Mouse (Mus musculus) liver, embryonic 16.5 days (tissue): ENCODE measurements at regions not wholly inside any gene's neighbourhood (a gene's known extent, or its start where the extent isn't known, plus 50 kb on each side); places are given as distances from the start of the nearest gene placed in this dataset.

Experiments used
- ATAC-seq: fragments of 200-750 bp; cut with Nextera tagmentation; 2 replicates; pipeline ENCODE4 v1.8.0; 2017; ENCODE audit warnings: low read depth, mild to moderate bottlenecking, moderate number of reproducible peaks, moderate library complexity
- H3K27ac ChIP-seq: fragments of 300-500 bp; sonication (generic); 2 replicates; pipeline ENCODE4 v1.5.1; 2014; ENCODE audit warnings: mild to moderate bottlenecking, low read length
- H3K27me3 ChIP-seq: fragments of 300-500 bp; sonication (generic); 2 replicates; pipeline ENCODE4 v1.6.1; 2014; ENCODE audit warnings: low read depth, low read length, mixed read lengths; ENCODE audit not compliant: control insufficient read depth, insufficient read depth
- H3K36me3 ChIP-seq: fragments of 300-500 bp; sonication (generic); 2 replicates; pipeline ENCODE4 v1.6.1; 2014; ENCODE audit warnings: mild to moderate bottlenecking; ENCODE audit not compliant: control insufficient read depth, insufficient read depth
- H3K4me1 ChIP-seq: fragments of 300-500 bp; sonication (generic); 2 replicates; pipeline ENCODE4 v1.6.1; 2014; ENCODE audit warnings: low read depth, low read length, mixed read lengths; ENCODE audit not compliant: control insufficient read depth
- H3K4me2 ChIP-seq: fragments of 300-500 bp; sonication (generic); 2 replicates; pipeline ENCODE4 v1.6.1; 2014; ENCODE audit warnings: low read depth, low read length, mixed read lengths
- H3K4me3 ChIP-seq: fragments of 300-500 bp; sonication (generic); 2 replicates; pipeline ENCODE4 v1.5.1; 2014; ENCODE audit warnings: low read depth, mild to moderate bottlenecking, low read length
- H3K9ac ChIP-seq: fragments of 300-500 bp; sonication (generic); 2 replicates; pipeline ENCODE4 v1.6.1; 2014; ENCODE audit warnings: low read depth, low read length
- H3K9me3 ChIP-seq: fragments of 300-500 bp; sonication (generic); replicated peaks from 2 replicates; pipeline ENCODE4 v1.6.1; 2016; ENCODE audit warnings: low read length; ENCODE audit not compliant: control insufficient read depth
- WGBS: fragments of 180-500 bp; shearing (Covaris S2); extraction: QIAGEN DNeasy Blood & Tissue Kit; methylation state at CpG from one replicate; pipeline ENCODE4 v1.1.7; 2014; ENCODE audit not compliant: insufficient replicate concordance; 5-methylcytosine and 5-hydroxymethylcytosine counted together

GRCm38 (mm10) chr2:10784266-10784665 lies 387.6 kb upstream of the Prkcq start:
- Histone ChIP-seq H3K4me2 (no peak overlapping the region), H3K27ac (no peak overlapping the region), H3K4me1 (no peaks in the 10 kb centered on the region), H3K36me3 (no peaks in the 10 kb centered on the region), H3K9ac (no peak overlapping the region), H3K9me3 (no peaks in the 10 kb centered on the region), H3K4me3 (no peak overlapping the region), H3K27me3 (no peaks in the 10 kb centered on the region)
- 31% methylated on average over 2 of the region's 2 CpGs for WGBS
- no peak for ATAC-seq

DNA sequence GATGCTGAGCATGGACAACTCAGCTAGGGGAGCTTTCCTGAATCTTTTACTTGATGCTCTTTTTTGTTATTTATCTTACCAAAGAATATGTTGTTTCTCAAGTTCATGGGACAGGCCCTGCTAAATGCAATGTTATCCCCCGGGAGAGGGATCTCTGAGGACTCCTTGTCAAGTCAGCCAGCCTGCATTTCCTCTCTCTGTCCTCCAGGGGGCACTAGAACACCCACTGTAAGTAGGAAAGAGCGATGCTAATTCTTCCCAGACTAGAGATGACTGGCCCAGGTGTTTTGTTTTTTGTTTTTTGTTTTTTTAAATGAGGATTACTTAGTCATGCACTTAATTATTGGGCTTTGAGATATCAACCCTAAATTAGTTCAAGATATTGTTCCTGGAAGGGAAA lies 386.8 kb upstream of the Prkcq start:
- Histone ChIP-seq H3K4me1 (no peaks in the 10 kb centered on the region), H3K27ac (no peak overlapping the region), H3K4me2 (no peak overlapping the region), H3K27me3 (no peaks in the 10 kb centered on the region), H3K4me3 (no peak overlapping the region), H3K9ac (no peak overlapping the region), H3K9me3 (no peaks in the 10 kb centered on the region), H3K36me3 (no peaks in the 10 kb centered on the region)
- ATAC-seq, result no peak
- 28% methylated on average over 2 of the region's 2 CpGs for WGBS

GRCm38 (mm10) chr2:10788509-10788908 lies 383.4 kb upstream of the Prkcq start:
- Histone ChIP-seq H3K9me3 (no peaks in the 10 kb centered on the region), H3K27me3 (no peaks in the 10 kb centered on the region), H3K36me3 (no peaks in the 10 kb centered on the region), H3K9ac (no peak overlapping the region), H3K4me2 (no peak overlapping the region), H3K4me3 (no peak overlapping the region), H3K4me1 (no peaks in the 10 kb centered on the region), H3K27ac (no peak overlapping the region)
- ATAC-seq, result no peak
- 38% methylated on average over 1 of the region's 1 CpGs for WGBS

DNA sequence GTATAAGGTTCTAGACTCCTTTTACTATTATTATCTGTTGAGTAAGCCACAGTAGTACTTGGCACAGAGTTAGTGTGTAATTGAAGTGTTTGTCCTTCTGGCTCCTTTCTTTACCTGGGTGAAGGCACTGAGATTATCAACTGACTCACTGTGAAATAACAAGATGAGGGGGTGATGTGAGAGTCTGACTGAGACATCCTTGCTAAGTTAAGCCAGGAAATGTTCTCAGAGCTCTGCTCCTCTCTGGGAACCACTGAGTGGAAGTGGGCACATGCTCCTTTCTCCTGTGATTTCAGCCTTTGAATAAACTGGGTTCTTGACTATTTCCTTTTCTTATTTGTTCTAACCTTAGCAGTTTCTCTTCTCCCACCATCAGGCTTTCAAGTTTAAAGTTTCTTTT lies 380.7 kb upstream of the Prkcq start:
- H3K36me3 ChIP-seq, result no peaks in the 10 kb centered on the region
- no peak overlapping the region for H3K4me2 ChIP-seq
- H3K27ac ChIP-seq, result no peak overlapping the region
- no peaks in the 10 kb centered on the region for H3K27me3 ChIP-seq
- H3K4me1 ChIP-seq, result no peaks in the 10 kb centered on the region
- H3K9me3 ChIP-seq, result no peaks in the 10 kb centered on the region
- H3K9ac ChIP-seq, result no peak overlapping the region
- no peak for ATAC-seq
- H3K4me3 ChIP-seq, result no peak overlapping the region

DNA sequence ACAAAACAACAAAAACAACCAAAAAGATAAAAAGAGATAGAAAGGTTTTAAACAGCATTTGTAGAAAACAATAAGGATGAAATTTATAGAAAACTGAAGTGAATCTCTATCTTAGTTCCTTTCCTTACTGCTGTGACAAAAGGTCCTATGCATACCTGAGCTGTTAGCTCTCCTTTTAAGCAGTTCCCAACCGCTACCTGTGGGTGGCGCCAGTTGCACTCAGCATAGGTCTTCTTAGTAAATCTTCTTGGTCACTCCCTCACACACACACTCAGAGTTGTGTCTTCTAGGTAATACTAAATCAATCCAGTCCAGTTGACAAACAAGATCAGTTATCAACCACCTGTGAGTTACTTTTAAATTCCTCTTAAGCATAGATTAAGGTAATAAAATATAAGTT lies 355.5 kb upstream of the Prkcq start:
- no peaks in the 10 kb centered on the region for H3K27me3 ChIP-seq
- no peaks in the 10 kb centered on the region for H3K4me1 ChIP-seq
- no peak overlapping the region for H3K4me3 ChIP-seq
- H3K9ac ChIP-seq, result no peak overlapping the region
- no peak overlapping the region for H3K27ac ChIP-seq
- no peak overlapping the region for H3K4me2 ChIP-seq
- WGBS, result 25% methylated on average over 2 of the region's 2 CpGs
- H3K9me3 ChIP-seq, result no peaks in the 10 kb centered on the region
- no peak for ATAC-seq
- H3K36me3 ChIP-seq, result no peaks in the 10 kb centered on the region

- 30% methylated on average over 29 of the region's 29 CpGs for WGBS
- Histone ChIP-seq H3K9me3 (no peaks in the 10 kb centered on the region), H3K4me2 (peak overlapping the region; percentile 55), H3K27me3 (no peaks in the 10 kb centered on the region), H3K4me1 (no peaks in the 10 kb centered on the region), H3K27ac (no peak overlapping the region), H3K4me3 (peak overlapping the region; percentile 52), H3K9ac (0 out of 2 replicates have a peak overlapping the region, but pooled peaks have one; percentile 15), H3K36me3 (no peaks in the 10 kb centered on the region)
- ATAC-seq, result no peak
Measured at GRCm38 (mm10) chr2:10825278-10826133, 346.4 kb upstream of the Prkcq start.

- Histone ChIP-seq H3K36me3 (no peaks in the 10 kb centered on the region), H3K27ac (no peak overlapping the region), H3K9me3 (no peaks in the 10 kb centered on the region), H3K4me1 (no peaks in the 10 kb centered on the region), H3K4me3 (no peak overlapping the region), H3K4me2 (0 out of 2 replicates have a peak overlapping the region, but pooled peaks have one; percentile 55), H3K27me3 (no peaks in the 10 kb centered on the region), H3K9ac (no peak overlapping the region)
- no peak for ATAC-seq
- 59% methylated on average over 10 of the region's 10 CpGs for WGBS
Measured at GRCm38 (mm10) chr2:10826134-10826767, 345.7 kb upstream of the Prkcq start.

DNA sequence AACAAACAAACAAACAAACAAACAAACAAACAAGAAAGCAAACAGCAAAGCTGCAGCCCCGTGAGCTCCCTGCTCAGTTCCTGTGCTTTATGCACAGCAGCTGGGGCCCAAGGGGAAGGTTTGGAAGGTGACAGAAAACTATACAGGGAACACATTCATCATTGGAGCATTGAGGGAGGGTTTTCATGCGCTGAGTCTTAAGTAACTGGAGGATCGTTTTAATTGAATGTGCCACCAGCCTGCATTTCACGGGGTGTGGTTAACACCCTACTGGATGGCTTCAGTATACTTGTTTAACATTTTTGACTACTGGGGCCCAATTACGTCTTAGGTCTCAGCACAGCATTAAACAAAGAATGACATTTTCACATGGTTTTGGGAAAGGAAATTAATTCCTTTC lies 331.9 kb upstream of the Prkcq start:
- Histone ChIP-seq H3K4me2 (no peak overlapping the region), H3K9ac (no peak overlapping the region), H3K4me1 (no peaks in the 10 kb centered on the region), H3K27ac (no peak overlapping the region), H3K4me3 (no peak overlapping the region), H3K27me3 (no peaks in the 10 kb centered on the region), H3K9me3 (no peaks in the 10 kb centered on the region), H3K36me3 (no peaks in the 10 kb centered on the region)
- no peak for ATAC-seq
- 53% methylated on average over 5 of the region's 5 CpGs for WGBS

- WGBS, result 64% methylated on average over 8 of the region's 8 CpGs
- H3K9ac ChIP-seq, result no peak overlapping the region
- no peak overlapping the region for H3K4me3 ChIP-seq
- H3K27me3 ChIP-seq, result no peaks in the 10 kb centered on the region
- no peaks in the 10 kb centered on the region for H3K36me3 ChIP-seq
- ATAC-seq, result no peak
- no peaks in the 10 kb centered on the region for H3K4me1 ChIP-seq
- no peak overlapping the region for H3K4me2 ChIP-seq
- H3K27ac ChIP-seq, result no peak overlapping the region
- H3K9me3 ChIP-seq, result no peaks in the 10 kb centered on the region
Measured at GRCm38 (mm10) chr2:10861654-10862292, 310.1 kb upstream of the Prkcq start.
